Mouse (Mus musculus) ovary, postnatal 10 days (tissue): ENCODE results near the gene Rgs3.

ENCODE experiments used
- DNase-seq: peaks from one replicate; pipeline ENCODE4 v3.0.0; 2022; ENCODE audit warnings: low spot score

Rgs3 gene

GRCm38 (mm10) chr4:62559797-62560329, at the start of gene Rgs3:
Rgs3 (plus strand) TSS chr4:62559847.
- DNase-seq = no peak

- no peak for DNase-seq
These were observed 49.7 kb upstream of the Rgs3 start for GRCm38 (mm10) chr4:62509946-62510345.

- DNase-seq = no peak
These were observed 45.6 kb upstream of the Rgs3 start for GRCm38 (mm10) chr4:62513998-62514506.

- no peak for DNase-seq
These were observed 44.7 kb upstream of the Rgs3 start for GRCm38 (mm10) chr4:62514995-62515394.

- DNase-seq = no peak
These were observed 44.2 kb upstream of the Rgs3 start for GRCm38 (mm10) chr4:62515490-62515889.

- DNase-seq = no peak
These were observed 43.6 kb upstream of the Rgs3 start for GRCm38 (mm10) chr4:62516079-62516478.

- DNase-seq = no peak
These were observed 43.1 kb upstream of the Rgs3 start for GRCm38 (mm10) chr4:62516579-62516978.

- DNase-seq = no peak
These were observed 42.6 kb upstream of the Rgs3 start for GRCm38 (mm10) chr4:62517046-62517445.

GRCm38 (mm10) chr4:62517538-62518415, 41.9 kb upstream of the Rgs3 start:
- no peak for DNase-seq

- DNase-seq = no peak
These were observed 41.1 kb upstream of the Rgs3 start for GRCm38 (mm10) chr4:62518416-62519121.

GRCm38 (mm10) chr4:62519122-62519848, 40.4 kb upstream of the Rgs3 start:
- no peak for DNase-seq

- peak; percentile 71 for DNase-seq
These were observed 39.8 kb upstream of the Rgs3 start, which contains the start of gene Alad for GRCm38 (mm10) chr4:62519849-62520233. Alad (minus strand) TSS chr4:62519918.

- DNase-seq = no peak
These were observed 38.7 kb upstream of the Rgs3 start for GRCm38 (mm10) chr4:62520892-62521400.

- peak; percentile 98 for DNase-seq
These were observed 34.8 kb upstream of the Rgs3 start, which contains the start of the genes Pole3 and 4933430I17Rik for GRCm38 (mm10) chr4:62524651-62525488. Pole3 (minus strand) TSS chr4:62525068. 4933430I17Rik (plus strand) TSS chr4:62525369.

GRCm38 (mm10) chr4:62525489-62525811, 34.2 kb upstream of the Rgs3 start:
- DNase-seq = no peak

- no peak for DNase-seq
These were observed 33.4 kb upstream of the Rgs3 start for GRCm38 (mm10) chr4:62526256-62526655.

GRCm38 (mm10) chr4:62527655-62528054, 32.0 kb upstream of the Rgs3 start:
- no peak for DNase-seq

GRCm38 (mm10) chr4:62533729-62534128, 25.9 kb upstream of the Rgs3 start:
- no peak for DNase-seq

- DNase-seq = no peak
These were observed 17.8 kb upstream of the Rgs3 start for GRCm38 (mm10) chr4:62541802-62542201.

GRCm38 (mm10) chr4:62543782-62544181, 15.9 kb upstream of the Rgs3 start:
- DNase-seq = no peak

GRCm38 (mm10) chr4:62544801-62545200, 14.8 kb upstream of the Rgs3 start:
- DNase-seq = no peak
